Mouse (Mus musculus) thymus, postnatal 4 days (tissue): ENCODE results near the gene Ssbp4.

Experiments
- DNase-seq: peaks from one replicate; pipeline ENCODE4 v3.0.0; 2021

Gene Ssbp4

DNA sequence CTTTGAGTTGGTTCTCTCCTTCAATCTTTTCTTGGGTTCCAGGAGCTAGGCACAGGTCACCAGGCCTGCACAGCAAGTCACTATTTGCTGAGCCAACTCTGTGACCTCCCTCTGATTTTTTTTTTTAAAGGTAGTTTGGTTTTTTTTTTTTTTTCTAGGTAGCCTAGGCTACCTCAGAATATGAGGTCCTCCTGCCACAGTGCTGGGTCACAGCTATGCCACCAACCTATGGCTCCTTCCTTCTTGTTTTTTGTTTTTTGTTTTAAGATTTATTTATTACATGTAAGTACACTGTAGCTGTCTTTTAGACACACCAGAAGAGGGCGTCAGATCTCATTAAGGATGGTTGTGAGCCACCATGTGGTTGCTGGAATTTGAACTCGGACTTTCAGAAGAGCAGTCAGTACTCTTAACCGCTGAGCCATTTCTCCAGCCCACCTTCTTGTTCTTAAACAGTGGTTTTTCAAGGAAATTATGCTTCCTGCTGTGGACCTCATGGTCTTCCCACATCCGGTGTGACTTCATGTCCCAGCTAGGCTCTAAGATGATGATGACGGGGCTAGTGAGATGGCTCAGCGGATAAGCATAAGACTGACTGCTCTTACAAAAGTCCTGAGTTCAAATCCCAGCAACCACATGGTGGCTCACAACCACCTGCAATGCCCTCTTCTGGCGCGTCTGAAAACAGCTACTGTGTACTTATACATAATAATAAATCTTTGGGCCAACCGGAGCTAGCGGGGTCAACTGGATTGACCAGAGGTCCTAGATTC, 59.1 kb downstream of the Ssbp4 start:
- DNase-seq: peak; percentile 52

DNA sequence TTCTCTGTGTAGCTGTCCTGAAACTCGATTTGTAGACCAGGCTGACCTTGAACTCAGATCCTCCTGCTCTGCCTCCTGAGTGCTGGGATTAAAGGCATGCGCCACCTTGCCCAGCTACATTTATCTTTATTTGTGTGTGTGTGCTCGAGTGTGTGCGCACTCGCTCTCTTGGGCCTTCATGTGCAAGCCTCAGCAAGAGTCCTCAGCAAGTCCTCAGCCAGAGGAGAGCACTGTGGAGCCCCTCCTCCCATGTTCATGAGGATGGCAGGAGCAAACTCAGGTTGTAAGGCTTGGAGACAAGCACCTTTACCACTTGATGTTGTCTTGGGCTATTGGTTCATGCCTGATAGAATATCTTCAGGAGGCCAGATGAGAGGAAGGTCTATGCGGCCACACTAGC, 60.9 kb downstream of the Ssbp4 start:
- DNase-seq: no peak
